Mouse (Mus musculus) gastrocnemius, postnatal 25 days (tissue): ENCODE data around the gene Cdh13. TPM values are rescaled to one million over a fixed set of nuclear protein-coding genes. Genes with fewer than 3 reads are reported as not detected.

Source experiments
- DNase-seq: peaks from one replicate; pipeline ENCODE4 v3.0.0; 2022
- total RNA-seq, 2 experiments: library from RNA; stranded (reverse); gene quantifications; 1 replicate in 1 of 2; 2 replicates in 1 of 2; pipeline ENCODE4 v1.2.3; 2021

The Cdh13 gene
- total RNA-seq, 2 experiments from 2014 or later = 102 to 124 TPM

- DNase-seq = no peak
Measured at GRCm38 (mm10) chr8:118815055-118815454, 531.5 kb downstream of the Cdh13 start.

- no peak for DNase-seq
Measured at GRCm38 (mm10) chr8:118826761-118827160, 543.2 kb downstream of the Cdh13 start.

GRCm38 (mm10) chr8:118827726-118828125 lies 544.2 kb downstream of the Cdh13 start:
- no peak for DNase-seq

DNA sequence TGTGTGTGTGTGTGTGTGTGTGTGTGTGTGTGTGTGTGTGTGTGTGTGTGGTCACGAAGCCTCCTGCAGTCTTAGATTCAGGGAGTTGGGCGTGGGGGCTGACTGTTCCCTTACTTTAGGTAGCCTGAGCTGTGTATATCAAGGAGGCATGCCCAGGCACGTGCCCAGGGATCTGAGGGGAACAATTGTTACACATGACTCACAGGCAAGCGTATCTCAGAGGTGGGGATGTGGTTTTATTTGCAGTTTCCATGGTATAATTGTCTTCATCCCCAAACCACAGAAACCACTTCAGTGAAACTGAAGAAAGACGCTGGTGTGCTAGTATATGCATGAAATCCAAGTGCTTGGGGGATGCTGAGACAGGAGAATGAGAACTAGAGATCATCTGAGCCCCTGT lies 546.8 kb downstream of the Cdh13 start:
- DNase-seq = no peak

DNA sequence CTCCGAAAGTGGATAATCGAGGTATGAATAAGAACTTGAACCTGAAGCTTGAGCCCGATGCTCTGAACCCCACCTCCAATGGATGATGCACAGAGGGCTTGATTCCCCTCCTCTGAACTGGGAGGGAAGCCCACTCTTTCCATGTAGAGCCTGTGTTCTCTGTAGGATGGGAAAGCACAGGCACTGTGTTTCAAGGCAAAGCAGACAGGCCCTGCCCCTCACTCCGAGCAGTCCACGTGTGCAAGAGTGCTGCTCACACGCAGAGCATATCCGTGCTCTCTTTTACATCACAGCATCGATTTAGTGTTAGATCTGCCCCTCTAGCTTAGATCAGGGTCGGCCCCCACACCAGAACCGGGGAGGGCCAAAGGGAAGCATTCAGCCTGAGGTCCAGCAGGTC lies 547.5 kb downstream of the Cdh13 start:
- DNase-seq = no peak

DNA sequence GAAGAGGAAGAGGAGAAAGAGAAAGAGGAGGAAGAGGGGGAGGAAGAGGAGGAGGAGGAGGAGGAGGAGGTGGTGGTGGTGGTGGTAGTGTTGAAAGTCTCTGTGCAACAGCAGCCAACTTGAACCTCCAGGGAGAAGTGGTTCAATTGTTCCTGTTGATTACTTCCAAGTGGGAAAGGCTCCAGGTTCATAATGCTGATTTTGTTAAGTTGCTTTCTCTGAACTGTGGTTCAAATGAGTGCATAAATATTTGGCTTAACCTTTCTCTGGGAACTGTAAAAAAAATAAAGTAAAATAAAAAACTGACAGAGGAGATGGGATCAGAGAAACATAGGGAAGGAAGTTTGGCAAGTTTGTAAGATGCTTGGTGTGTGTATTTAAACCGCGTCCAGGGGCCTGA lies 555.3 kb downstream of the Cdh13 start:
- DNase-seq = no peak

- no peak for DNase-seq
Measured at GRCm38 (mm10) chr8:118845690-118846089, 562.2 kb downstream of the Cdh13 start.

GRCm38 (mm10) chr8:118848021-118848420 lies 564.5 kb downstream of the Cdh13 start:
- DNase-seq = no peak

DNA sequence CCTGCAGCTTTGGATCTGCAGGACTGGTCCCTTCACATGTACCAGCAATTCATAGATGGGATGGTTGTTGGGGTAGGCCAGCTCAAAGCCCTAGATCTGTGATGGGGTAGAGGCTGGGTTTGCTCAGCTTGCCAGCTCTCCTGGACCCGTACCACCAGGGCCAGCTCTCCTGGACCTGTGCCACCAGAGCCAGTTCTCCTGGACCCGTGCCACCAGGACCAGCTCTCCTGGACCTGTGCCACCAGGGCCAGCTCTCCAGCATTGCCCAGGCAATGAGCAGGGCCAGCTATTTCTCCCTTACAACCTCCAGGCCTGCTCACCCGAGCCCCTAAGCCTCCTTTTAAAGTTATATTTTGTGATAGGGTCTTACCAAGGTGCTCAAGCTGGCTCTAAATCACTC lies 566.0 kb downstream of the Cdh13 start:
- DNase-seq = no peak

- DNase-seq = peak; percentile 42
Measured at GRCm38 (mm10) chr8:118850381-118850780, 566.8 kb downstream of the Cdh13 start.

GRCm38 (mm10) chr8:118851361-118851760 lies 567.8 kb downstream of the Cdh13 start:
- DNase-seq = no peak

DNA sequence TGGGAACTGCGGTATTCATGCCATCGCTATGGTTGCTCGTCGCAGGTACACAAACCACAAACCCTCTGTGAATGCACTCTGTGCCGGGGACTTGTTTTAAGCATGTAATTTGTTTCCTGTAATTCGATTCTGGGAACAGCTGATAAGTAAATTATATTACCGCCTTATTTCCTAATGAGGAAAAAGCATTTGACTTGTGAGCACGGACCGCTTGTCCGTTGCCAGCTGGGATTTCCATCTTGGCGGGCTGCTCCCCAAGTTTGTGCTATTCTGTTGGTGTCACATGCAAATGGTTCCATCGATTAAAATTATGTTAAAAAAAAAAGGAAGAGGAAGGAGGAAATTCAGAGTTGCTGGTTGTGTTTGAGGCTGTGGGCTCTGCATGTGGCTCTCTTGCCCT lies 569.3 kb downstream of the Cdh13 start:
- peak; percentile 42 for DNase-seq

DNA sequence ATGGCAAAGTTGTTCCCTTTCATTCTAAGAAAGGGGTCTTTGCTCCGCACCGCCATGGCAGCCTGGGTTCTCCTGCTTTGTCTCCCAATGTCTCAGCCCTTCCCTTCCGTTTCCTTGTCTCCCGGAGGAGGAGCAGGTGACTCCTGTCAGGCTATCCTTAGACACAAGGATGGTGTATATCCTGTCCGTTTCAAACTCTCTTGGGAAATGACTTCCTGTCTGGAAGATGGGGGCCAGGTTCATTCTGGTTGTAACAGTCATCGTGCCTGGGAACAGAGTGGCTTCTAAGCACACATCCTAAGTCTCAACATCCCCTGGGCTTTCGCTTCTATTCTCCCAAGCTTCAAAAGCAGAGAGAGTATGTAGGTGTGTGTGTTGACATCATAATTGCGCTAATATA lies 571.1 kb downstream of the Cdh13 start:
- no peak for DNase-seq

DNA sequence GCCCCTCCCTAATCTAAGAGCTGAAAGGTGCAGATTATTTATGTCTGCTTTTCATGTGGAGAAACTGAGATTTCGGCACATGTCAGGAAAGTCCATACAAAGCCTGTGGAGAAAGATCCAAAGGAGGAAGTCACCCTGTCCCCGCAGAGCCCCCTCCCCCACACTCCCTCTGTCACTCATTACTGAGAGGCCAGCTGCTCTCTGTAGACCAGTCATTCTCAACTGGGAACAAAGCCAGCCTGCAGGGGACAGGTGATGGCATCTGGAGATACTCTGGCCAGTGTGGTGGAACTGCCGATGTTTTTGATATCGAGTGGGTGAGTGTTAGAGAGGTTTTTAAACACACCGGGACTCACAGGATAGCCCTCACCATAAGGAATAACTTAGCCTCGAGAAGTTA lies 582.8 kb downstream of the Cdh13 start:
- no peak for DNase-seq

DNA sequence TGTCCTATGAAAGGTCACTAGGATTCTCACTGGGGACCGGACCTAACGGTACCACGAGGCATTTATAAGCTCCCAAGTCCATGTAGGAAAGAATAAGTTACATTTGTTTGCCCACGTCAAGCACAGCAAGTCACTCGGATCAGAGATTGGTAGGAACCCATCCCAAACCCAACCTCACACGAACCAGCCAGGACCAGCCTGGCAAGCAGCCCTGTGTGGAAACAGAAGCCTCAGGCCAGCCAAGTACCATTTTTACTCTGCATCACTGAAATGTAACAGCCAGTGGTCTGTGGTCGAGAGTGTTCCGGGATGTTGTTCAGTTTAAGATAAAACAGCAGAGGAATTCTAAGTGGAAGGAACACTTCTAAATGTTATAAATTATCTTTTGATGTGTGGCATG lies 587.2 kb downstream of the Cdh13 start:
- DNase-seq = no peak

GRCm38 (mm10) chr8:118879939-118880825 lies 596.6 kb downstream of the Cdh13 start:
- DNase-seq = no peak

DNA sequence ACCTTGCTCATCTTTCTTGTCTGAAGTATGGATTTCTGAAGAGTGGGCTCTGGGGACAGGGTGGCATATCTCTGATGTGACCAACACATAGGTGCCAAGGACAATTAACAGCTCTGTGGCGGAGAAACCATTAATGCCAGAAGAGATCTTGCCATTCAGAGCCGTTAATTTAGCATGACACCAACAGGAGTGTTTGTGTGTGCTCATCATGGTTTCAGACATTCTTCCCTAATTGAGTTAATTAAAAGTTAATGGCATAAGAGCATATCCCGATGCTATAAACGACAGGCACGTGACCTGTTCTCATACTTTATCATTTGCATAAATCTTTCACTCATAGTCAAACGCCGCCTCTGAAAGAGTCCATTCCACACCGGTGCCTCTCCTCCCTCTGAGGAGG lies 600.8 kb downstream of the Cdh13 start:
- no peak for DNase-seq

GRCm38 (mm10) chr8:118884988-118885387 lies 601.5 kb downstream of the Cdh13 start:
- no peak for DNase-seq

GRCm38 (mm10) chr8:118902402-118902801 lies 618.9 kb downstream of the Cdh13 start:
- DNase-seq = no peak

DNA sequence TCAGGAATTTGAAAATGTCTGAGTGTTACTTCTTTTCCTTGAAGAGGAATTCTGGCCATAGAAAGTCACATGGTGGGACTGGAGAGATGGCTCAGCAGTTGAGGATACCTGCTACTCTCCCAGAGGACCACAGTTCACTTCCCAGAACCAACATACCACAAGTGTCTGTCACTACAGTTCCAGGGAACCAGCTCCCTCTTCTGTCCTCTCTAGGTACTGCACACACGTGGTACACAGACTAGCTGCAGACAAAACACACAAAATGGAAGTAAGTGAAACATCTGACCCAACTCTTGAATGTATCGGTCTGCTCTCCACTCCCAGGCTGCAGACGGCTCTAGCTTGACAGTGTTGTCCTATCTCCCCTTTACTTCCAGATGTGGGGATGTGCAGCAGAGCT lies 633.0 kb downstream of the Cdh13 start:
- DNase-seq = no peak

DNA sequence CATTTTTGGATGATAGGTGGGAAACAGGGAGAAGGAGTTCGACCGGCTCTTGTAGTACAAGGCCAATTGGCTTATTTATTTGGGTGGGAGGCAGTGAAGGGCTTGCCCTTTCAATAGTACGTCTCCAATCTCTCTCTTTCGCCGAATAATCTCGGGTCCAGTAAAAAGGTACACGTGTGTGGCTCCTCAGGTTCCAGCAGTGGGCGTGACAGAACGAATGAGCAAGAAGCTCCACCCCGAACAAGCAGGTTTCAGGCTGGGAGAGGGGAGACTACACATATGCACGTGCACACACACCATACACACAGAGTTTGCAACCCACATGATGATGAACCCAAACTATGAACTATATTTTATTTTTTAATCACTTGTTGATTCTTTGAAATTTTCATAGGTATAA lies 653.9 kb downstream of the Cdh13 start:
- DNase-seq = no peak

DNA sequence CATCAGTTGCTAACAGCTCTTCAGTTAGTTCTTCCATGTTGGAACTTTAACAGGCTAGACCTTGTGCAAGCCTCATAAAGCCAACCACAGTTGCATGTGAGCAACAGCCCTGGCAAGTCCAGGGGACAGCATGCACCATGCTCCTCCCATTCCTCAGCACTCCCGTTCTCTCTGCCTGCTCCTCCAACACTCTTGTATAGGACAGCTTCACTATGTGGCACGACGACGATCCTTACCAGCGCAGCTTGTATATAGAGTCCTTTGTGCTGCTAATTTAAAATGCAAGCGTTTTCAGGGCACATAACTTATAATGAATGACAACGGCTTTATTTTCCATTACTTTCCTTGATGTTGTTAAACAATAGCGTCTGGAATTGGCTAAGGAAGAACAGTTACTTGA lies 654.5 kb downstream of the Cdh13 start:
- DNase-seq = no peak

GRCm38 (mm10) chr8:118951766-118952741 lies 668.5 kb downstream of the Cdh13 start:
- no peak for DNase-seq
